Mouse (Mus musculus) kidney, adult 8-10 months (tissue): ENCODE measurements around the gene Efcc1.
"Not testable (repeated sequence)": the region's sequence is repeated elsewhere in the genome, so short reads cannot be mapped to it uniquely, and the experiment has no call there.

Experiments used
- DNase-seq, 2 experiments: peaks; one replicate each; pipeline ENCODE4 v3.0.0; 2022

Efcc1 gene

DNA sequence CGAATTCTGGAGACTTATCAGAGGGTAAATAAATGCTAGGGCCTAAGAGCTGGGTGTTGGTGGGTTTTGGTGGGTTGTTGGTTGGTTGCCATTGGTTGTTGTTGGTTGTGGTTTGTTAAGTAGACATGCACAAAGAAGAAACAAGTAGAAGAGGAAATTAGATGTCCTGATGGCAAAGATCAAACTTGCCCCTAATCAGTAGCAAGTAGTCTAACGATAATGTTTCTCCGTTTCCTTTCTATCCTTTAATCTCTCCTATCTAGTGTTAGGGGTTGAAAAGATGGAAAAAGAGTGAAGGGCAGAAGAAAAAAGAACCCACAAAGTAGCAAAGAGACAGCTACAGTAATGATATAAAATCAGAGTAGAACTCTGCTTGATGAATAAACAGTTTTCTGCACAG lies 14.0 kb downstream of the Efcc1 start:
- no peak for DNase-seq

DNA sequence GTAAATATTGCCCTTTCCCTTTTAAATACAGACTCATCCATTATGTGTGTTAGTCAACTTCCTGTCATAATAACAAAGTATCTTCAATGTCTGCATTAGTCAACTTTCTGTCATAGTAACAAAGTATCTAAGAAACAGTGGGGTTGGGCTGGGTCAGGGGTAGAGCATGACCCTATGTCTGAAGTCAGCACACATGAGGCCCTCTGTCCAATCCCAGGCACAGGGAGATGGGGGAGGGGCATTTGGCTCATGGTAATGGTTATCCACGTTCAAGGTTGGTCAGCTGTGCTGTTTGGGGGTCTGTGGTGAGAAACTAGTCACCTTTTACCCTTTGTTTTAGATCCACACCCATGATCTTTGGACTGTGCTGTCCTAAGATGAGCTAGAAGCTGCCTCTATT lies 14.6 kb downstream of the Efcc1 start:
- DNase-seq = no peak

DNA sequence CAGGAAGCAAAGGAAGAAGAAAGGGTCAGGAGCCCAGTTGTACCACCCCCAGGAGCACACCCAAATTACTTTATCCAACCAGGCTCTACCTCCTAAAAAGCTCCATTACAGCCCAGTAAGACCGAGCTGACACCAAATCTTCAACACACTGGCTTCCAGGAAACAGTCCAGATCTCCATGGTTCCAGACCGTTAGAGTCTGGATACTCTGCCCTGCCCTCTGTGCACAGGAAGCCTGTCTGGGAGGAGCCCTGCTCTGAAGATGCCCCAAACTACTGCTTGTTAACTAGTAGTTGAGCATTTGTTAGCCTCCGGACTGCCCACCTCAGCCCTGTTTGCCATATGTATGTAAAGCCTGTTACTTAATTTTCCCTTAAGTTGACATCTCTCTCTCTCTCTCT lies 15.4 kb downstream of the Efcc1 start:
- DNase-seq = no peak

DNA sequence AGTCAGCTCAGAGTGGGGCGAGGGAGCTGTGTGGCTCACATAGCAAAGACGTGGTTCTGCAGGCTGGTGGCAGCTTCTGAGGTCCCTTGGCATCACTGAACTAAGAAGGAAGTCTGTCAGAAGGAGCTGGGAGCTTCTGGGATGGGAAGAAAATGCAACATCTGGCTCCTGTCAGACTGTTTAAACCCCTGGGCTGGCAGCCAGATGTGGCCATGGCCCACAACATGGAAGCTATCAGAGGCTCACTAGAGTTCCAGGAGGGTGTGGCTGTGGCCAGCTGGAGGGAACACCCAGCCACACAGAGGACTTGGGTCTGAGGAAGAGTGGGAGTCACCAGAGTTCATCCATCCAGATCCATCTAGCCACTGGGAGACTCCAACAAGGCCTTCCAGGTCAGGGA lies 16.2 kb downstream of the Efcc1 start:
- DNase-seq = no peak

DNA sequence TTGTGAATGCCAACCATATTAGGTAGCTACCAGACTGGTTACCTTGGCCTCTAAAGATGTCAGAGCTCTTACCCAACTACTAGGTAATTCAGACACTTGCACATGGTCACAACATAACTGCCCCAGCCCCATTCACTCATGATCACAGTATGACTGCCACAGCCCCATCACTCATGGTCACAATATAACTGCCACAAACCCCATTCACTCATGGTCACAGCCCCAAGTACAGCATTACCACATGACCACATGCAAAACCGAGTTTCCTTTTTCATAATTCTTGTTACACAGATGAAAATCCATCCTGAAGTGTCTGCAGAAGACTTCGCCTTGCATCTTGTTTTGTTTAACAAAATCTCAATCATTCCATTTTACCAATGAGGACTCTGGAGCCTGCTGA lies 17.4 kb downstream of the Efcc1 start:
- no peak for DNase-seq

DNA sequence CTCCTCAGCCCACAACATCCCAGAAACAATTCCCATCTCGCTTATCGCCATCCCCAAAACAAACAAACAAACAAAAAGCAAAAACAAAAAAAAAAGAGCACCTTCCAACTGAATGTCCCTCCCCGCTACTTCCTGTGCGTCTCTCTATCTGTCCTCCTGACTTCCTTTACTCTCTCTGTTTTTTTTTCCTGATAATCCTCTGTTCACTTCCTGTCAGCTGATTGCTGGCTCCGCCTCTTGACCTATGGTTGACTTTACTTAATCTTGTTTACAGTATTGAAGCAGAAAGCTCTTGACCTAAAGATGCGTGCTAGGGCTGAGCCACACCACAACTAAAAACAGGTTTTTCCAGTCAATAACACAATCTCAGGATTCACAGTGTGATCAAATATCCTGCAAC lies 17.9 kb downstream of the Efcc1 start:
- DNase-seq = no peak

DNA sequence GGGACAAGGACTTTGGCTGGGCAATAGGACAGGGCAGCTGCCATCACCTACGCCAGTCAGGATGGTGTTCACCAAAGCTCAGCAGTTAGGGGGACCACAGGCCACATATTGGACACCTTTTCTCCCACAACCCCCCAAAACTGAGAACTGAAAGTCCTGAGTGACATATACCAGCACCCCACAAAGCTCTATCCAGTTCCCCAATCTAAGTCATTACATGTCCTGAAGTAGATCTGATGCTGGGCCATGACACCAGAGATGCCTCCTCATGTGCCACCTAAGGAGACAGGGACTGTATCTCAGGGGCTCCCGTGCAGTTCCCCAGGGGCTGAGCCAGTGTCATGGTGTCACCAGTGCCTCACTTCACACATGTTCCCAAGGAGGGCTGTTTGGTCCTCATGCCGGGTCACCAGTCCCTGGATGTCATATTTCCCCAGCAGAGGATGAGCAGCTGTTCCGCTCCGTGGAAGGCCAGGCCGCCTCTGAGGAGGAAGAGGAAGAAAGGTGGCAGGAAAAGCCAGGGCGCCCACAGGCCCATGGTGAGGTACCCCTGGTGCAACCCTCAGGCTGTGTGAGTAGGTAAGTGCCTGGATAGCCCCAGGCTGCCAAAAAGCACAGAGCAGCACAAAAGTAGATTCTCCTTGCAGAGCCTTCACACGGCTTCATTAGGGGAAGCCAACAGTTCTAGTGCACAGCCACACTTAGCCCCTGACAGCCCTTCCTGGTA lies 19.7 kb downstream of the Efcc1 start:
- no peak for DNase-seq

DNA sequence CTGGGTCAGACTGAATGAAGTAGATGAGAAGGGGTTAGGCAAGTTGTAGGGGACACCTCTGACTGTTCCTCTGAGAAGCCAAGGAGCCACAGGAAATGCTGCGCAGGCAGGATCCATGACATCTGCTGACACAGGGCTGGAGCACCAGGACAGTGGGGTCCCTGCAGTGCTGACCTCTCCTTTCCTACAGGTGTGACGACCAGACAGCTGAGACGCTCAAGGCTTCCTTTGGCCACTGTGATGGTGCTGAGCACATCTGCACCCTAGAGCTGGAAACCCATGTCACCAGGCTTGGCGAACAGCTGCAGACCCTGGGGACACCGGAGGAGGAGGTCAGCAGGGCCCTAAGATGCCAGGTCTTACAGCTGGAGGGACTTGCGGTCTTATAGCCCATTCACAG lies 20.9 kb downstream of the Efcc1 start:
- DNase-seq = no peak

DNA sequence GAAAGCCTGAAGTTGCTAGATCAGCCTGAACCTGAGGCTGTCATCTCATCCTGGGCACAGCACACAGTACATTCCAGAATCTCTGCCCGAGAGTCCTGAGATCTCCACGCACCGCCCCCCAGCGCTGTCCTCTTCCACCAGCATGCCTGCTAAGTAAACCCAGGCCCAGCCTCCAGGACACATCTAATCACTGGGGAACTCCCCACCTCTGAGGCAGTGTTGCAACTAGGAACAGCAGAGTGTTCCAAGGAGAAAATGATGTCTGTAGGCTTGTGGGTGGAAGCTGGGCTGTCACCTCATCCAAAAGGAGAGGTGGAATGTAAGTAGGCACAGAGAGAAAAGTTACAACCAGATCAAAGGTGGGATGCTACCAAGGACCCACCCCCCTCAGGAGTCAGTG lies 24.5 kb downstream of the Efcc1 start:
- no peak for DNase-seq

DNA sequence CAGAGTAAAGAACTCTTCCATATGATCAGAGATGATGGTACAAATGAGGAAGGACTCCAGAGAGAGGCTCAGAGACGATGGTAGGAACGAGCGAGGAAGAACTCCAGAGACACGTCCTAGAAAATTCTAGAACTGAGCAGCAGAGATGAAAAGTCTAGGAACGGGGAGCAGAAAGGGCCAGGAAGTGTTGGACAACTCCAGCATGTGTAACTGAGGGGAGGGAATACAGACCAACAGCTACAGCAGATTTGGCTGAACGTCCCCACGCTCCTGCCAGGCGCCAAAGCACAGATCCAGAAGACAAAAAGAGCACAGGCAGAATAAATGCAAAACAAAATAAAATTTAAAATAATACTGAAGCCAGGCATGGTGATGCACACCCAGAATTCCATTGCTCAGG lies 26.2 kb downstream of the Efcc1 start:
- no peak for DNase-seq

DNA sequence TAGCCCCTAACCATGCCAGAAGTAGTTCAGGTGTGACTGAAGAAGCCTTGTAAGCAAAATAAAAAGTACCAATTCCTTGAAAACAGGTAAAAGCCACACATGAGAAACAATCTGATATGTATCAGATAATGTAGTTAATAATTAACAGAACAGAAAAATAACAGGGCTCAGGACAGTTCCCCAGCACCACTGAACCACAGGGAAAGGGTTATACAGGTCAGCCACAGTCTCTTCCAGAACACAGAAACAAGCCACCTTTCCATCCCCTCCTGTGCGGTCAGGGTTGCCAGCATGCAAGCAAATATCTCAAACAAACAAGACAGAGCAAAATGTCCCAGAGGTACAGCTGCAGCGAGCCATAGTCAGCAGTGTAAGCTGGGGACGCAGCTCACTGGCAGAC lies 28.7 kb downstream of the Efcc1 start:
- no peak for DNase-seq

DNA sequence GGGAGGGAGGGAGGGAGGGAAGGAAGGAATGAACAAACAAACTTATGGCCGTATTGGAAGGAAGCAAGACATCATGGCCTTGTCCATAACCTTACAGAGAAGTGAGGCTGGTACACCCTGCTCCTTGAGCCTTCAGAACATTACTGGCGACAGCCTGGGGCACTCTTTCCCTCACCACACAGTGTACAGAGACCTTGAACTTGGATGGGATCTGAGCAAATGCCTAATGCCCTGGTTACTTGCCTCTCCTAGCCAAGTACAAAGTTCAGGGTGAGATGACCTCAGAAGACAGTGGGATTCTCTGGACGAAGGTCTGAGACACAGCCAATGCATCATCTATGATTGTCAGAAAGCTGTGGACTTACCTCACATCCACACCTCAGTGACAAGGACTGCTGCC lies 29.2 kb downstream of the Efcc1 start:
- peak; percentile 15 to 43 for DNase-seq

DNA sequence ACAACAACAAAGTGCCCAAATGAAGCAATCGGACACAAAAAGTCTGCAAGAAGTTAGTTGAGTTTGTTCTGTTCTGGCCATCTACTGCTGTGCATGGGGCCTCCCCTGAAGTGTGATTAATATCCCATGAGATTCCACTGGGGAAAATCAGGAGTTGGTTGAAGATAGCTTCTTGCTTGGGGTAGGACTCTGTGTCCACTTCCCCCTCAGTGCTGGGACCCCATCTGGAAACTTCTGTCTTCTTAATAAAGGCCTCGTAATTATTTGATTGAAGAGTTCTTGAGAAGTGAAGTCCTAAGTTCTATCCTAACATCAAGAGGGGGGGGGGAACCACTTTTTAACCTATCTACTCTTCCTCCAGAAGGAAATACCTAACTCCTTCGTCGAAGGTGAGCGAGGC lies 31.5 kb downstream of the Efcc1 start:
- no peak for DNase-seq

DNA sequence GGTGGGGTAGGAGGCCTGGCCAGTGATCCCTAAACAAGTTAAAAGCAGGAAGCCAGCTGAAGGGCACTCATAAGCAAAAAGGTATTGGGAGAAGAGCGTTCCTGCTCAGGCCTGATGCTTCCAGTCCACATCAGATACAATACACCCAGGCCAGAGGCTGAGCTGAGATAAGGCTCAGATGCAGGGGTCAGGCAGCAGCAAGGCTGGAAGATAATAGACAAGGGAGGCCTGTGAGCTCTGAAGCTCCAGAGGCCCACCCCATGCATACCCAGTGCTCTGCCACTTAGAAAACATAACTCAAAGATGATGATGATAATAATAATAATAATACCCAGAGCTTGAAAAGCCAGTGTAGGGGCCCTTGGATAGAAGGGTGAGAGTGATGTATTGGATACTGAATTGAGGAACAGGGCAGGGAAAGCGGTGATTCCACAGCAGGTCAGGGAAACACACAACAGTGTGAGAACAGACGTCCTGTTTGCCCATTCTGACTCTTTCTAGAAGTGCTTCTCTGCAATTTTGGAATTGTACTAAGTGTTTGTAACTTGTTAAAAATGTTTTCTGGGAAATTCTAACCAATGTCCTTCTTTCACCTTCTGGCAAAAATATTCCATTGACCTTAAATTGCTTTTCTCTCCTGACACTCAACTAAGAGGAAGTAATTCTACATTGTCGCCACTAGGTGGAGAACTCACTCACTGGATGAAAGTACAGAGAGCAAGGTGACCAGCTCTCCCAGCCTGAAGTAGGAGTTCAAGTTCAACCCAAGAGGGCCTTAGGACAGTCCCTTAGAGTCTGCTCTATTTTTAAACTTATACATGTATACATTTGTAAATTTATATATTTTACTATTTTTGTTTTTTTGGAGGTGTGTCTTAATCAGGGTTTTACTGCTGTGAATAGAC lies 33.0 kb downstream of the Efcc1 start:
- DNase-seq = peak in 1 of 2 experiments; percentile 49

DNA sequence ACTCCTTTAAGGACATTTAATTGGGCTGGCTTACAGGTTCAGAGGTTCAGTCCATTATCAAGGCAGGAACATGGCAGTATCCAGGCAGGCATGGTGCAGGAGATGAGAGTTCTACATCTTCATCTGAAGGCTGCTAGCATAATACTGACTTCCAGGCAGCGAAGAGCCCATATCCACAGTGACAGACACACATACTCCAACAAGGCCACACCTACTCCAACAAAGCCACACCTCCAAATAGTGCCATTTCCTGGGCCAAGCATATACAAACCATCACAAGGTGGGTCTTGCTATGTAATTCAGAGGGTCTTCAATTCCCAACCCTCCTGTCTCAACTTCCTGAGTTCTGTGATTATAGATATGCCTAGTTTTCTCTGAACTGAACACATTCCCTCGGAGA lies 33.6 kb downstream of the Efcc1 start:
- DNase-seq = not testable (repeated sequence)

DNA sequence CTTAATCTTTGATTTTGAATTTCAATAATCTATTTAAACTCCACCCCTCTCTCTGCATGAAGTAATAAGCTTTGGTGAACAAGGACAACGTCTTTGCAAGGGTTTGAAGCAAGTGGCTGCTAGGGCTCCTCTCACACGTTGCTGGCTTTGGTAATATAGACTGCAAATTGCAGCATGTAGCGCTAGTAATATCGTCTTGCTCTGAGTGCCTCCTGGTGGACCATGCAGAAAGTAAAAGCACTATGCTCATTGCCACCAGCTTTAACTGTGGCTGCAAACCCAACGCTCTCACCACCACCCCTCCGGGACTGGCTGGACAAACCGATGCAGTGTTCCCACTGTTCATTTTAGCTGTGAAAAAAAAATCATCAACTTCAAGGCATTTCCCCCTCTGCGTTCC lies 40.0 kb downstream of the Efcc1 start:
- DNase-seq = no peak

DNA sequence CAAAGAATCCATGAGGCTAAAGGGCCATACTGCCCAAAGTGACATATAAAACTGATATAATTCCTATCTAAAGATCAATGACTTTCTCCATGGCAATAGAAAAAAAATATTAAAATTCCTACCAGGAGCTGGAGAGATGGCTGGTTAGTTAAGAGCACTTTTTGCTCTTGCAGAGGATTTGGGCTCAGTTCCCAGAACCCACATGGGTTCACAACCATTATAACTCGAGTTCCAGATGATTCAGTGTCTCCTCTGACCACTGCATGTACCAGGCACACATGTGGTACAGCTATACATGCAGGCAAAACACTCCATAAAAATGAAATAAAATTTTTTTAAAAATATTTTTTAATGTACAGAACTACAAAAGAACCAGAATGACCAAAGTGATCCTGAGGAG lies 43.8 kb downstream of the Efcc1 start:
- no peak for DNase-seq

DNA sequence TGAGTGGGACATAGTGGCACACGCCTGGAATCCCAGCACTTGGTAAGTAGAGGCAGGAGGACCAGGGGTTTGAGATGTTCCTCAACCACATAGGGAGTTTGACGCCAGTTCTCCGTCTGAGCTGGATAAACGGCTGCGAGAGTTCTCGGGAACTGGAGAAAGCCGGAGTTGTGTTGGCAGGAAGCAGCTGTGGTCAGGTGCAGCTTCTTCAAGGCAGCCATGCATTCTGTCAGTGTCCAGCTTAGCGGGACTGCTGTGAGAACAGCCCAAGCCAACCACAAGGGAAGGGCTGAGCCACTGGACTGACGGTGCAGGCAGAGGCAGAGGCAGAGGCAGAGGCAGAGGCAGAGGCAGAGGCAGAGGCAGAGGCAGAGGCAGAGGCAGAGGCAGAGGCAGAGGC lies 44.2 kb downstream of the Efcc1 start:
- no peak for DNase-seq

DNA sequence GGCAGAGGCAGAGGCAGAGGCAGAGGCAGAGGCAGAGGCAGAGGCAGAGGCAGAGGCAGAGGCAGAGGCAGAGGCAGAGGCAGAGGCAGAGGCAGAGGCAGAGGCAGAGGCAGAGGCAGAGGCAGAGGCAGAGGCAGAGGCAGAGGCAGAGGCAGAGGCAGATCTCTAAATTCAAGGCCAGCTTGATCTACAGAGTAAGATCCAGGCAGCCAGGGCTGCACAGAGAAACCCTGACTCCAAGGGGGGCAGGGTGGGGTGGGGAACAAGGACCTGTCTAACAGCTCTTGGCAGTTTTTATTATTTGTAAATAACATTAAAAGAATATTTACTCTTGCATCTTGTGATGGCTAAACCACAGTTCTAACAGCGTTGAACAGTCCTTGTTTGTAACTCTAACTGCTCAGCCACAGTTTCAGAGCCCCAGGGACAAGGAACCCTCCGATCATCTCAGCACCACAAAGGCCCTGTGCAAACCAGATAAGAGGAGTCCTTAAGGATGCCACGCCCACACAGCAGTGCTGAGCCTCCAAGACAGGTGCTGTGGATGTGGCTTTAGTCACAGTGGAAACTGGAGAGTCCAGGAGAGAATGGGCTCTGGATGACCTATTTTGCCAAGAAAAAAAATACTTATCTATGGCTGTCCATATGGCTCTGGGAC lies 45.0 kb downstream of the Efcc1 start:
- no peak for DNase-seq

DNA sequence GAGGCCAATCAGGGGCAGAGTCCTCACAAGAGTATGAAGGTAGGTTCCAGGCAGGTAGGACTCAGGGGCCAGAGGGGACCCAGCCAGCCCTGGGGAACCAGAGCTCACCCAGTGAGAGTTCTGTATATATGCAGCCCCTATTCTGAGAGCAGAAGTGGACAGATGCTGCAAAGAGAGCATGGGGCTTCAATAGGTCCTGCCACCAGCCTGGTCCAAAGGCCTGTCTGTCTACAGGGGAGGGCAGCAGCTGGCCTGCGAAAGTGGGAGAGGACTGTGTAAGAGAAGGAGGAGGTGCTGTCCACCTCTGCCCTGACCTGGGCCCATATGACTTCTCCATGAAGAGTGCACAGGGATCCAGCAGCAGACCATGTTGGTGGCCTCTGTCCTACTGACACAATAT lies 46.0 kb downstream of the Efcc1 start:
- no peak for DNase-seq

DNA sequence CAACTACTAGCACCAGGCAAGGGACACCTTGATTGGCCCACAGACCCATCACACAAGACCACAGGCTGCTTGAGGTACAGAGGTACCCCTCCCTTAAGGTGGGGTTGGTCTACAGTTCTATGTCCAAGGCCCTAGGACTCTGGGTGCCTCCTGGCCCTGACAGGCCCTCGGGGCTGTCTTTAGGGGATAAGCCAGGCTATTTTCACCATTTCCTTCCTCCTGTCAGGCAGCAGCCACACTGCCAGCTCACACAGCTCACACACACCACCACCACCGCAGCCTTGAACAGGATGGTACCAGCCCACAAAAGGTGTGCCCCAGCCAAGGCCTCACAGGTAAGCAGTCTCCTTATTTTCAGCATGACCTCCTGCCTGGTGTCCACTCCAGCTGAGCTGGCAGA lies 47.2 kb downstream of the Efcc1 start, which contains the start of gene Gp9:
Gene Gp9 (plus strand): TSS at position 231 of the 400 bp plus-strand sequence.
- DNase-seq = no peak

DNA sequence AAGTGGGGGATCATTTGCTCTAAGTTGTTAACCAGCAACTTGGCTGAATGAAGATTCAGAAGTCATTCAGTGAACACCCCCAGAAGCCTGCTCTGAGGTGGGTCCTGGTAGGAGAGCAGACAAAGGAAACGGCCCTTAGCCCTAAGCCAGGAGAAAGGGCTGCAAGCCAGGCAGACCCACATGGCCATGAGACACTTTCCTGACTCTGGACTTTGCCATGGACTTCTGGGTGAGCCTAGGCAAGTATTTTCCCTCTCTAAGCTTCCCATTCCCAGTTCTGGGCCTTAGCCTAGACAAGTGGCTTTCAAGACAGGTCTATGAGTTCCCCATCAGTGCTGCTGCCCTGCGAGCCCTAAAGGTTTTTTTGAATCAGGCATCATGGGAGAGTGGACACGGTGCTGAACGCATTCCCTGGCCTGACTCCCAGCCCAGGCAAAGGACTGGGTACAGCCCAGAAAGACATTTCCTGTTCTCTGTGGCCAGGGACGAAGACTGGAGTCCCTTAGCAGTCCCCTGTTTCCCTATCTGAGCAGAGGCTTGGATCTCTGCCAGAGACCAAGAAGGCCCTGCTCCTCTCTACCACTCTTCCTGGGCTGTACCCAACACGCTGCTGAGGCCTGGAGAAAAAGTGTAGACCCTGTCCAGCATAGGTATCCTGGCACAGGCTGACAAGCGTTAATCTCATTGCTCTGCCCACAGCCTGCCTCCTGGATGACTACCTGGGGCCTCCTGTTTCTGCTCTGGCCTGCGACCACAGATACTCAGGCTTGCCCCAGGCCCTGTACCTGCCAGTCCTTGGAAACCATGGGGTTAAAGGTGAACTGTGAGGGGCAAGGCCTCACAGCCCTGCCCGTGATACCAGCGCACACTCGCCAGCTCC lies 47.9 kb downstream of the Efcc1 start:
- DNase-seq = peak; percentile 20 to 23
